ENCODE assay signal across 13 mouse cellular contexts in the genomic region with DNA sequence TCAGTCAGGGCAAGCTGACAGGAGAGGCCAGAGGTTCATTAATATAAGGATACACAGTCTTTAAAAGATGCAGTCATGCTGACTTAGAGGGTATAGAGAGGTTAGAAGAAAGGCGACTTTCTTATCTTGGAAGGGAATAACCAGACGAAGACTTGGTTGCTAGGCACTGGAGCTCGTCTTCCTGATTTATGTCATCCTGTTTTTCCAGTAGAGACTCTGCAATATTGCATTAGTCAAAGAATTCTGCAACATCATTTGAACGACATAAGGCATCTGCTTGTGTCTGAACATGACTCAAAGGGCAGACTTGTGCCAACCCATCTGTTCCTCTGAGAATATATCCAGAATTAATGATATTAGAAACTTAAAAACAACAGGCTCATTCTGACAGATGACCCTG. TPM values are rescaled to one million over a fixed set of nuclear protein-coding genes. Genes with fewer than 3 reads are reported as not detected.
DNase-seq lines count a peak whose midpoint lies in the region; ATAC-seq lines count a peak whose summit lies in the region.
"Had no signal": no experiment of that assay in that cellular context is flagged by ENCODE, and none has a peak within 500 bp of the region (broad histone marks: within the 10 kb centered on the region; RNA-seq: fewer than 3 reads in every experiment).

No protein-coding gene starts in this region.

- H3K27ac ChIP-seq in embryonic facial prominence, embryonic 14.5 days (replicated peaks; ENCODE audit: low read depth, low read length): no peak overlapping the region
- no peak overlapping the region for H3K27ac ChIP-seq in embryonic facial prominence, embryonic 10.5 days (replicated peaks)
- H3K27ac ChIP-seq in brown adipose tissue, adult 24 weeks (replicated peaks; ENCODE audit: low read depth, low read length): peak overlapping the region; percentile 5; the same call in 1 of the 2 replicates
- H3K27ac ChIP-seq: hindbrain, embryonic 13.5 days; liver, embryonic 13.5 days had no signal

- H3K4me3 ChIP-seq in embryonic facial prominence, embryonic 14.5 days (ENCODE audit: low read depth, low read length): no peak overlapping the region
- no peak overlapping the region for H3K4me3 ChIP-seq in embryonic facial prominence, embryonic 10.5 days
- H3K4me3 ChIP-seq in brown adipose tissue, adult 24 weeks (ENCODE audit: insufficient read depth, low read depth, low read length): no peak overlapping the region
- H3K4me3 ChIP-seq: hindbrain, embryonic 13.5 days; liver, embryonic 13.5 days; megakaryocyte, embryonic 14.5 days had no signal

- 48% methylated on average over 4 of the region's 4 CpGs for WGBS in embryonic facial prominence, embryonic 14.5 days
- 73% methylated on average over 4 of the region's 4 CpGs for WGBS in embryonic facial prominence, embryonic 10.5 days

- H3K27me3 ChIP-seq in embryonic facial prominence, embryonic 14.5 days (replicated peaks; ENCODE audit: control insufficient read depth, insufficient read depth, low read length): no peaks in the 10 kb centered on the region
- no peaks in the 10 kb centered on the region for H3K27me3 ChIP-seq in embryonic facial prominence, embryonic 10.5 days (replicated peaks; ENCODE audit: low read depth, poor library complexity, severe bottlenecking)
- H3K27me3 ChIP-seq: hindbrain, embryonic 13.5 days; liver, embryonic 13.5 days had no signal

- H3K9ac ChIP-seq in embryonic facial prominence, embryonic 14.5 days (ENCODE audit: low read depth, low read length): no peak overlapping the region
- H3K9ac ChIP-seq: hindbrain, embryonic 13.5 days; liver, embryonic 13.5 days had no signal

- H3K9me3 ChIP-seq in embryonic facial prominence, embryonic 14.5 days (ENCODE audit: control insufficient read depth, low read length): no peaks in the 10 kb centered on the region
- no peaks in the 10 kb centered on the region for H3K9me3 ChIP-seq in embryonic facial prominence, embryonic 10.5 days
- H3K9me3 ChIP-seq: hindbrain, embryonic 13.5 days; liver, embryonic 13.5 days; megakaryocyte, embryonic 14.5 days had no signal

- H3K4me2 ChIP-seq in embryonic facial prominence, embryonic 14.5 days (ENCODE audit: low read depth, low read length): no peak overlapping the region
- H3K4me2 ChIP-seq: hindbrain, embryonic 13.5 days; liver, embryonic 13.5 days had no signal

- ATAC-seq in embryonic facial prominence, embryonic 14.5 days (ENCODE audit: low read depth): no peak

- peak; percentile 21 for DNase-seq in embryonic facial prominence, embryonic 14.5 days (ENCODE audit: low spot score)
- DNase-seq in embryonic facial prominence, embryonic 10.5 days (ENCODE audit: low spot score): no peak
- DNase-seq in layer of hippocampus, adult 11-12 months (ENCODE audit: low spot score): peak; percentile 69
- no peak for DNase-seq in layer of hippocampus, postnatal 10 days (ENCODE audit: low spot score in 2 of 2)
- DNase-seq in mesoderm, embryonic 11.5 days (ENCODE audit: low read depth, low spot score): peak; percentile 19
- no peak for DNase-seq in gastrocnemius, postnatal 4 days (ENCODE audit: low spot score in 2 of 2)
- DNase-seq in spleen, postnatal 10 days (ENCODE audit: low spot score in 2 of 2): no peak
- DNase-seq: cerebellum, postnatal 36 days; gastrocnemius, postnatal 10 days; liver, embryonic 13.5 days had no signal

- peaks cover 5% of the 10 kb centered on the region; the same call in 1 of the 2 replicates for H3K4me1 ChIP-seq in embryonic facial prominence, embryonic 14.5 days (ENCODE audit: control insufficient read depth, insufficient read depth, low read length)
- H3K4me1 ChIP-seq in embryonic facial prominence, embryonic 10.5 days: peaks cover 12% of the 10 kb centered on the region; the same call in 1 of the 2 replicates
- H3K4me1 ChIP-seq in brown adipose tissue, adult 24 weeks (ENCODE audit: control insufficient read depth, insufficient read depth, insufficient read length, low read length): peaks cover 29% of the 10 kb centered on the region

- H3K36me3 ChIP-seq in embryonic facial prominence, embryonic 14.5 days (ENCODE audit: control insufficient read depth, insufficient read depth, low read length): no peaks in the 10 kb centered on the region
- no peaks in the 10 kb centered on the region for H3K36me3 ChIP-seq in embryonic facial prominence, embryonic 10.5 days (replicated peaks)
- H3K36me3 ChIP-seq: hindbrain, embryonic 13.5 days; liver, embryonic 13.5 days had no signal

RNA-seq across cellular contexts. Expression of gene Mmd, which starts 16.6 kb away (rescaled TPM):
- polyA plus RNA-seq in embryonic facial prominence, embryonic 14.5 days (2014; fragmentation: Nextera tagmentation; extraction: Ambion mirVana): 26.5 and 27.1 TPM in 2 replicates
- 44.6 and 45.1 TPM in 2 replicates for polyA plus RNA-seq in embryonic facial prominence, embryonic 10.5 days (2016; fragmentation: Nextera tagmentation; extraction: Ambion mirVana)
- 100 to 1,000 TPM; 311 to 324 TPM for total RNA-seq in layer of hippocampus, postnatal 10 days (2021)
- polyA plus RNA-seq in brown adipose tissue, adult 24 weeks (2012; ENCODE audit: insufficient read depth, insufficient read length, missing spikeins): 265 and 375 TPM in 2 replicates
- total RNA-seq in gastrocnemius, postnatal 4 days (2021): 10 to 100 TPM; 26.9 to 35.6 TPM

RNA-seq across cellular contexts. Expression of gene Gm45716, which starts 45.2 kb away (rescaled TPM):
- 9.8 and 11.5 TPM in 2 replicates for polyA plus RNA-seq in embryonic facial prominence, embryonic 14.5 days (2014; fragmentation: Nextera tagmentation; extraction: Ambion mirVana)
- polyA plus RNA-seq in embryonic facial prominence, embryonic 10.5 days (2016; fragmentation: Nextera tagmentation; extraction: Ambion mirVana): 14.4 and 14.6 TPM in 2 replicates
- 10 to 100 TPM in 1 of 2 experiments, 1 to 10 TPM in 1; 7.7 to 10.8 TPM for total RNA-seq in layer of hippocampus, postnatal 10 days (2021)
- polyA plus RNA-seq in brown adipose tissue, adult 24 weeks (2012; ENCODE audit: insufficient read depth, insufficient read length, missing spikeins): 35.7 and 36.5 TPM in 2 replicates
- 10 to 100 TPM in 1 of 2 experiments, 1 to 10 TPM in 1; 10.0 to 11.7 TPM for total RNA-seq in gastrocnemius, postnatal 4 days (2021)

Comparison
In these comparisons a context has a peak if more than half of its experiments do, and no peak if none do; other contexts are left out.
1. DNase-seq: peak in embryonic facial prominence, embryonic 14.5 days (single experiment), layer of hippocampus, adult 11-12 months (single experiment) and mesoderm, embryonic 11.5 days (single experiment); none in embryonic facial prominence, embryonic 10.5 days (single experiment), layer of hippocampus, postnatal 10 days (0 of 2), gastrocnemius, postnatal 4 days (0 of 2) and spleen, postnatal 10 days (0 of 2).